Mouse (Mus musculus) cerebellum, adult 18-20 months (tissue): ENCODE measurements around the gene Arhgap24.

Source experiments
- DNase-seq, 2 experiments: peaks; one replicate each; pipeline ENCODE4 v3.0.0; 2021

Arhgap24 gene

DNA sequence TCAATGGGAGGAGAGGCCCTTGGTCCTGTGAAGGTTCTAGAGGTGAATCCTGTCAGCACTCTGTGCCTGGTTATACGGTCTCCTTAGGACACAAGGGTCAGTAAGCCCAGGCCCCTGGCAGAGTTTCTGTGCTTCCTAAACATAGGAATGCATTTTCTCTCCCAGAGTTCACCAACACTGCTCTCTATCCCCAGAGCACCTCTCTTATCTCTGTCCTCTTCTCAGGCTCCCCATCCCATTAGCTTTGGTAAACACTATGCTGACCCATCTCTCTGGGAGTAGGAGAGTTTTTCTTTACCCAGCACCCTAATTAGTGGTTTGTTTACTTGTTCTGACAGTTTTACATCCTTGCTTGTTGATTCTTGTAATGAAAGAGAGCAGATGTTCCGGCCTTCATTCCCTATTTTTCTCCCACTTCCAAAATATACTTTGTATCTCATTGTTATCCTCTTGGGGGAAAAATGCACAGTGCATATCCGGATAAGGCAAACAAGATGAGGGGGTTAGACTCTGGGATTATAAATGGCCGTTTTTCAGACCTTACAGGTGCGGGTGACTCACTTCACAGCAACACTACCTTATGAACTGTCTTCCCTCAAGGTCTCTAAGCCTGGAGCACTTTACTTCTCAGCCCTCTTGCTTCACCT is 270.6 kb downstream of the Arhgap24 start:
- no peak for DNase-seq

DNA sequence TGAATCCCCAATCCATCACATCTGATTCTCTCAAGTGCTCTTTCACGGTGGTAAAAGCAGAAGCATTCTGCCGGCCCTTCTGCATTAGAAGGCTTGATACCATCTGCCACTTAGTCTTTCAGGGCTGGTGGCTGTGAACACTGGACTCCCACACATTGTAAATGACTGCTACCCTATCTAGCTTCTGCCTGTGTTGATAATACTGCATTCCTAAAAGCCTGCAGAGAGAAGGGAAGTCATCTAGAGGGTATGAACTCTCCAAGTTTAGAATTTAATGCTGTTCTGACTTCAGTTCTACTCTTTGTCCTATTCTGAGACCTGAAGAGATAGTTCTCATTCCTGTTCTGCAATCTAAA is 271.1 kb downstream of the Arhgap24 start:
- DNase-seq, result no peak

DNA sequence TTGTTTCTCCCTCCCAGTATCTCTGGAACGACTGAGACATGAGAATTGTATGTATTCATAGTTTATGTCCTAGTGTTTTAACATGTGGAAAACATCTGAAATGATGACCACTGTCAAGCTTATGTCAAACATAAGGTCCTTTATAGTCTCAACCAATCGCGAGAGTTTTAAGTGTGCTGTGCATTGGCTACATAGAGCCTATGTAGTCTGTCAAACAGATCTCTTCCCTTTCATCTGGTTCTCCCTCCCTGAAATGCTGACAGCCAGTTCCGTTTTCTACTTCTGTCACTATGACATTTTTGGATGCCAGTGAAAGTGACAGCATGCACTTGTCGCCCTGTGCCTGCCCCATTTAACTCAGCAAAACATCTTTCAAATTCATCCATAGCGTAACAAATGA is 275.8 kb downstream of the Arhgap24 start:
- DNase-seq, result no peak

- DNase-seq, result no peak
Measured at GRCm38 (mm10) chr5:102765694-102766093, 284.5 kb downstream of the Arhgap24 start.

DNA sequence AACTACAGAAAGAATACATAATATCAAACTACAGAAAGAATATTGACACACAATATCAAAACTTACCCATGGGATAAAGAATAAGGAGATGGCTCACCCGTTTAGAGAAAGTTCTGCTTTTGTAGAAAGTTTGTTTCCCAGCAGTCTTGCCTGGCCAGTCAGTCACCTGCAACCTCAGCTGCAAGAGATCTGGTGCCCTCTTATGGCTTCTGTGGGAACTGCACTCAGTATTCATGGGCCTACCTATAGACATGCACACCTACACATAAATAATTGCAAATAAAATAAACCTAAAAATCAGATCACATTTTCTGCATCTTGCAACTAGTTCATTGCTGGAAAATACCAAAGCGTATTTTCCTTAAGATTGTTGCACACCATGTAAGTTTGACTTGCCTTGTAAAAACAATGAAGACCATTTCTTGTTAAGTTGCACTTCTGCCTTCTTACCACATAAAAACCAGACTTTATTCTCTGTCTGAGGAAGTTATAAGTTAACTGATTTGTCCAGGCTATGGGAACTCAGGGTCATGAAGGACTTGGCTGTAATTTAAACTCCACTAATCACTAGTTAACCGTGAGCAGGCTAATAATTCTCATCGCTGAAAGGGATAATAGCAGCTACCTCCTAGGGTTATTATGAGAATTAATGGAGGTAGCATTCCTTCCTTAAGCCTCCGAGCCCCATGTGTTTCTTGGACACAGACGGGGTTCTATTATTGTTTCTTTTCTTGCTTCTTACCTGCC is 285.3 kb downstream of the Arhgap24 start:
- DNase-seq, result no peak

- DNase-seq, result no peak
Measured at GRCm38 (mm10) chr5:102767058-102767444, 285.9 kb downstream of the Arhgap24 start.

GRCm38 (mm10) chr5:102767822-102768221 is 286.6 kb downstream of the Arhgap24 start:
- DNase-seq, result no peak

- no peak for DNase-seq
Measured at GRCm38 (mm10) chr5:102768385-102769080, 287.3 kb downstream of the Arhgap24 start.

GRCm38 (mm10) chr5:102770611-102771010 is 289.4 kb downstream of the Arhgap24 start:
- DNase-seq, result no peak

DNA sequence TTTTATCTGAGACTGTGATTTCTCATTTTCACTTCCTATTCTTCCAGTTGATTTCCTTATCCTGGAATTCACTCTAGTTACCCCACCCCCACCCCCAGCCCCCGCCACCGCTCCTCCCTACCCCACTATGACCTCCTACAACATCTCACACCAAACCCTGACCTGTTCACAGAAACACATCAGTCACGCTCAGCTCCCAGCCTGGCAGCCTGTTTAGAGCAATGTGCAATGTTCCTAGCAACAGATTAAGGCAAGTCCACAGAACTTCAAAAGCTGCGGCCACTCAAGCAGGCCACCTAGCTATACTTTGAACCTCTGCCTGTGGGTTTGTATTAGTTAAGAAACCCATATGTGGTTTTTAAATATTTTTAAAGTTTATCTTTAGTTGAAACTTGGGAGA is 293.3 kb downstream of the Arhgap24 start:
- no peak for DNase-seq

GRCm38 (mm10) chr5:102777255-102777654 is 296.1 kb downstream of the Arhgap24 start:
- no peak for DNase-seq

DNA sequence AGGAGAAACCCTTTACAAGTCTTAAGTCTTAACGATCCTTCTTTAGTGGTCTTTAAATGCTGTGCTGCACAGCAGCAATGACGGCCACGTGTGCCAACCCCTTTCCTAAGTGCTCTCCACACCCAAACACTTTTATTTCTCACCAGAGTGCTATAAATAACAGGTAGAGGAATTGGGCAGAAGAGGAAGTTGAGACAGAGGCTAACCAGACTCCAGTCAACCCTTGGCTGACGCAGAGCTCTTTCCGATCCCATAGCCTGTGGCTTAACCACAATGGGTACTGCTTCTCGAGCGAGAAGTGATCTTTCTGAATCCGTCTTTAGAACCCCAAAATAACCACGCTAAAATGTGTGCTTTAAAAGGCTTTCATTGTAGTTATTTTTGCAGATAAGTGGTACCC is 296.7 kb downstream of the Arhgap24 start:
- DNase-seq, result no peak

- DNase-seq, result no peak
Measured at GRCm38 (mm10) chr5:102778253-102778652, 297.1 kb downstream of the Arhgap24 start.

DNA sequence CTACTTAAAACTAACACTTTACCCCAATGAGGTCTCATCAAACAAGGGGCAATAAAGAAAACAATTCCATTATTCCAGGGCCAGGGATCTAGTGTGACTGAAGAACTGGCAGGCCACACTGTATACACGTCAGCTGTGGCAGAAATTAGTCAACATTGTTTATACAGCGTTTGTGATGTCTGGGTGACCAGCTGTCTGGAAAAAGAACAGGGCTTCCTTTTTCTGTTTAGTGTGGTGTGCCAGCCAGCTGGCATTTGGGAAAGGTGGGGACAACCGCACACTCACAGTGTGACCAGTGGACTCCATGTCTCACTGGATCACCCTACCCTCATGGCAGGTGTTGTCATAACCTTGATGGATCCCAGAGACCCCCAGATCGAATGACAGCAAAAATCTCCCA is 302.4 kb downstream of the Arhgap24 start:
- DNase-seq, result no peak

DNA sequence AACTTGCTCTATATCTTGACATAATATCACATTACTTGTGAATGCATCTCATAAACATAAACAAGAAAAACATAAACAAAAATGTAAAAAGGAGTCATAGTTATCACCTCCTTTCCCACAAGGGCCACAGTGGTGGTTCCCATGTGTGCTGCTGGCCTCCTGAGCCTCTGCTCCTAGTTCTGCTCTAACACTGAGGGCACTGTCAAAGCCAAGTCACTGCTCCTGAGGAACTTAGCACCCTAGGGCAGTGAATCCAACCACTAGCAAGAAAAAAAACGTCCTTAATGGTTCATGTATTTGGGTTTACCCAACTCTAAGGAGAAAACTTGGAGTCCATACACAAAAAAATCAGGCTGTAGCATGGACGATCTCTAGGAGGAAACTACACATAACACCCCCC is 304.9 kb downstream of the Arhgap24 start:
- no peak for DNase-seq

- no peak for DNase-seq
Measured at GRCm38 (mm10) chr5:102788437-102788836, 307.2 kb downstream of the Arhgap24 start.

- no peak for DNase-seq
Measured at GRCm38 (mm10) chr5:102791273-102791672, 310.1 kb downstream of the Arhgap24 start.

DNA sequence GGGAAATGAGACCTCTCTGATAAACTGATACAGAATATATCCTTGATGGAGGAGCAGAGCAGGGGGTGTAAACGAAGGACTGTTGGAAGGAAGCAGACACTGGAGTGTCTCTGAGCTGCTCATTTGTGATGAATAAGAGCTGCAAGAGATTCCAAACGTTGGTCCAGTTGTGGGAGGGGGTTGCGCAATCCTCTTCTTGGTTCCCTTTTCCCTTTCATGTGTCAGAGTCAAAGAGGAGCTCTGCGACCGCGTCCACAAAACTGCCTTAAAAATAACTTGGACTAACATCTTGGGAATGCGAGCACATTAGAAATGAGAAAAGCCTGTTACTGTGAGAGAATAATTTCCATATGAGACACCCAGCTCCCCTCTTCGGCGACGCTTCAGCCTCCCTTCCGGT is 312.3 kb downstream of the Arhgap24 start:
- no peak for DNase-seq

- DNase-seq, result no peak
Measured at GRCm38 (mm10) chr5:102801469-102801868, 320.3 kb downstream of the Arhgap24 start.

GRCm38 (mm10) chr5:102802833-102803232 is 321.6 kb downstream of the Arhgap24 start:
- DNase-seq, result no peak

DNA sequence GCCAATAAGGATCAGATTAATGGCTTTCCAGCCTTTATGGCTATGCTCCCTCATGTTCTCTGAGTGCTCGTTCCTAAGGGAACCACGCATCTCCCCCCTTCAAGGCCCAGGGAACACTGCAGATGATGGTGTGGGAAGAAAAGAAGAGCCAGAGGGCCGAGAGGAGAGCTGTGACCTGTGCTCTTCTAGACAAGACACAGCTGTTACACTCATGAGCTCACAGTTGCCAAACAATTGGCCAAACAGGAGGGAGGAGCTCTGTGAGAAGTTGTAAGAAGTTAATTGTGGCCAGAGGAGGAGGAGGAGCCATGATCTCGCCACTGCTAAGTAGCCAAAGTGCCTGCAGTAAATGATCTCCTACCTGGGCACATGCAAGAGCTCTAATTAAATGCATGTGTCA is 322.5 kb downstream of the Arhgap24 start:
- DNase-seq, result no peak

- no peak for DNase-seq
Measured at GRCm38 (mm10) chr5:102807518-102807917, 326.3 kb downstream of the Arhgap24 start.

- no peak for DNase-seq
Measured at GRCm38 (mm10) chr5:102810366-102810957, 329.3 kb downstream of the Arhgap24 start.

DNA sequence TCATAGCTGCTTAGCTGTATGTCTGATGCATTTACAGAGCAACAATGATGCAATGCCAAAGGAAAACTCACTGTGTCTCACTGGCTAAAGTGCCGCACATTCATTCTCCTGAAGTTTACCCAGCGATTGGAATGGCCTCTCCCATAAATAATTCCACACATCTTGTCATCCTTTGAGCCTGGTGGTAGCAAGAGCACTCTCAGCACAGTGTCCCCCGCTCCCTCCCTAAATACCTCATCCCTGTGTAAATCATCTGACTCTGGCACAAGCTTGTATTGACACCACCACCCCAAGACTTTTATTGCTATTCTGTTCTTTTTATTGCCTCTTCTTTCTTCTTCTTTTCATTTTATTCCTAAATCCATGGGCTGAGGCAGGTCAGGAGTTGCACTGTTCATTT is 332.1 kb downstream of the Arhgap24 start:
- no peak for DNase-seq
